Mouse (Mus musculus) gastrocnemius, postnatal 25 days (tissue): Measurements from ENCODE around the gene Cpa2. TPM values are rescaled to one million over a fixed set of nuclear protein-coding genes. Genes with fewer than 3 reads are reported as not detected.

Experiments
- DNase-seq: peaks from one replicate; pipeline ENCODE4 v3.0.0; 2022
- total RNA-seq, 2 experiments: library from RNA; stranded (reverse); gene quantifications; 1 replicate in 1 of 2; 2 replicates in 1 of 2; pipeline ENCODE4 v1.2.3; 2021

Gene Cpa2
- total RNA-seq, 2 experiments from 2014 or later: not detected

DNA sequence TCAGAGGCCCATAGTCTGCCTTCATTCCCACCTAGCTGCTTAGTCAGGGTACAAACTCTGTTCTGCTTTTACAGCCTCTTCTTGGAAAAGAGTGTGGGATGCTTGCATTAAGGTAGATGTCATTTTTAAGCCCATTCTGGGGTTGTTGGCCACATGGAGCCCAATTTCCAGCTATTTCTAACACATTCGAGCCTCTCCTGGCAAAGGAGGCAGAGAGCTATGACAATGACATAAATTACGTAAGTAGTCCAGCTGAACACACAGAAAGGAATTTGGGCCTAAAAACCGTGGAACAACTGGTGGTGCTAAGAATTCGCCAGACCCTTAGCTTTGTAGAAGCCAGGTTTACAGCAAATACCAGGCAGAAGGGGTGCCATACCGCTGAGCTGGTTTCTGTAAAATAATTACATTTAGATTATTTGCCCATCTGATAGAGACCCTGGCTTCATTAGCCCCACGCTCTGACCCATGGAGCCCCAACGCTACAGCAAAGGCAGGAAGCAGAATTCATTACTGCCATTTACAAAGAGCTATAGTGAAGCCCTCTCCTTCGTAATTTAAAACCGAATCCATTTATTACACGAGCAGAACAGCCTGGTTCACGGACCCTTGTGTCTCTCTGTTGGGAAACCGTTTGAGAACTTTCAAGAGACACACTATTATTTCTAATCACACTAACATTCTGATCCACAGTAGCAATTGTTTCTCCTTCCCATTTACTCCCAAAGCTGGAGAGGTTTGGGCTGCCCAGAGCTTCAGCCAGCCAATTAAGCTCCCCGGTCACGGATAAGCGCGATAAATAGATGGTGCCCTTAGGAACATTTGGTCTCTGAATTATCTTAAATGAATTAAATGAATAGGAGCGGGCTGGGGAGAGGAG, 38.8 kb downstream of the Cpa2 start:
- no peak for DNase-seq

DNA sequence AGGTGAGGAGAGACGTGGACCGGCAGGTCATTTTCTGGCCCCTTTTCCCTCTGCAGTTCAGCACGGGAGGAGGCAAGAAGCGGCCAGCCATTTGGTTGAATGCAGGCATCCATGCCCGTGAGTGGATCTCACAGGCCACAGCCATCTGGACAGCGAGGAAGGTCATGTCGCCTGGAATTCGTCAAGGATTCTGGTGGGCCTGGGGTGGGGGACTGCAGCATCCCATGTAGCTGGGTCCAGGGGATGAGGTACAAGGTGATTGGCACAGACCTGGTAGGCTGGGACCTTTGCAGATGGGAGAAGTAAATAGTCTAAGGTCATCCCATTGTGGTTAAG, 39.4 kb downstream of the Cpa2 start:
- no peak for DNase-seq

DNA sequence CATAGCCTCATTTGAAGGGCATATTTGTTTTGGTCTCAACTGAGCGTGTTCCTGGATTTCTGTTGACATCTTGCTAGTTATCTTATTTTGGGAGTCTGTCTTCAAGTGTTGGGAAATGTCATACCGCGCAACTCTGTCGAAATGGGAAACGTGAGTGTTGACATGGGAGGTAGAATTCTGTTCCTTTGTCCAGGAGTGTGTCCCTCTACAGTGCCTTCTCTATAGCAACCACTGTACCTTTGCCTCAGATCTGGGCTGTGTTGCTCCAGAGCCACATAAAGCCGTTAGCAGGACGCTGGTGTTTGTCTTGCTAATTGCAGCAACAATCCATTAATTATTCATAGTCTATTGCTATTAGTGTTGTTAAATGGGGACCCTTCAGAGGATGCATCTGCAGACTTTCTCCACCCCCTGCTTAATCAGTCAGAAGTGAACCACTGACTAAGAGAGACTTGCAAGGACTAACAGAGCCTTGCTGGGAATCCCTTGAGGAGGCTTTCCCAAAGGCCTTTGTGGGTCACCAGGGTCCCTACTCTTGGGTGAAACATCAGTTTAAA, 45.6 kb downstream of the Cpa2 start:
- no peak for DNase-seq

DNA sequence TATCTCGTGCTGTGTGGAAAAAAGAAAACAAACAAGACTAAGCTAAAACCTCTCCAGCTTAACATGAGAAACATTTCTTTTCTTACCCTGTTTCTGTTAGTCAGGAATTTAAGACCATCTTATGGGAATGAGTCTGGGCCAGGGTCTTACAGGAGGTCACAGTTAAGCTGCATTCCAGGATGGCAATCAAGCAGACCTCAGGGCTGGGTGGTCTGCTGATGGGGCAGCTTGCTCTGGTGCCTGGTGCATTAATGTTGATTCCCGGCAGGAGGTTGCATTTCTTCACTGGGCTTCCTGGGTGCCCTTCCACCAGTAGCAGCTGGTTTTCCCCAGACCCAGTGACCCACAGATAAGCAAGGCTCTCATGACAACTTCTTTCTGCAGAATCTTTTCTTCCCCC, 48.4 kb downstream of the Cpa2 start:
- no peak for DNase-seq

DNA sequence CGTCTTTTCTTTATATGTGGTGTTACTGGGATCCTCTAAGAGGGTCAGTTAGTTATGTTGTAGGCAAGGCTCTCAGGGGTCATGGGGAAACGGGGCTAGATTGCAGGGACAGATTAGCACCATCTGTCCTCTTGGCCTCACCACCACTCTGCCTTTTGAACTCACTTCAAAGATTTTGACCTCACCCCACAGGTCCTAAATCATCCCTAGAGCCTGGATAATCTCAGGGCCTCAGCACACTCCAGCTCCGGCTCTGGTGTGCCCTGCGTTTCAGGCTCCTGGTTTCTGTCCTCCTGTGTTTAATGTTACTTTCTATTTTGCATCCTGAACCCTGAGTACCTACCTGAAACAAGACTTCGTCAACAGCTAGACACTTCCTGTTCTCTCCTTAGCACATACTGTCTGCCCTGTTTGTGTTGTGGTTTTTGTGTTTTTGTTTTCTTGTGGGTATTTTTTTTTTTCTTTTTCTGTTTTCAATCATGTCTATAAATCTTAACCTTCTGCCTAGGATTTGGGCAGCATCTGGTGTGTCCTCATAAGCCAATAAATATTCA, 50.5 kb downstream of the Cpa2 start:
- DNase-seq: no peak

DNA sequence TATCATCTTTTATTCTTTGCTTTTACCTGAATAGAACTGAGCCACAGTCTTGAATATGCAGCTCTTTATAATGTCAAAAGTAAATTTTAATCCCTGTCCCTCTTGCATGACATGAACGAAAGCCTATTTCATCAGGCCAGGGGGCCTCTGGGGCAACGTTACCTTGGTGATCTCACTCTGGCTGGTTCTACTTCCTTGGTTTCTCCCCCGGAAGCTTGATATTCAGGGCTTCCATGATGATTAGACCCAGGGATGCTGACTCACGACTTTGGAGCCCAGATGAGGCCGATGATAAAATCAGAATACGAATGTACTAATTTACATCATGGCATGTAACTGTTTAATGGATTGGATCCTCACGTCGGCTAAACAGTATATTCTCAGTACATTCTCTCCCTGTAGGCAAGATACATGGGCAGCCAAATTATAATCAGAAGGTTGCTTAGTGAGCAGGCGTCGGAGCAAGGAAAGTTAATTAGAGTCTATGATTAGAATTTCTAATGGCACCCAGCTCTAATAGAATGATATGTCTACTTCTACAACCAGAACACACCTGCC, 51.1 kb downstream of the Cpa2 start:
- no peak for DNase-seq

DNA sequence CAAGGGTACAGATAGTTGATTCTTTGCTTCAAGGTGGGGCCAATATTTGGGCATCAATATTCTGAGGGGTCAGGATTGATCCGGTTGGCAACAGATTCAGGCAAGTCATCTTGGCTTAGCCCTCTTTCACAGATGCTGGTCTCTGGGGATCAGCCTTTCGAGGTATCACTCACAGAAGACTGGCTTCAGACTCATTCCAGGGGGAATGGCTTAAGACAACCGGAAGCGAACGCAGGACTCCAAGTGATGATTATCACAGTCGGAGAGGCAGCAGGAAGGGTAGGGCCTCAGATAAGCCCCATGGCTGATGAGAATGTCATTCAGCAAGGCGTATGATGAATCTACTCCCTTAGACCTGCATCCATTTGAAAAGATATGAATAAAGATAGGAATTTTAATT, 53.0 kb downstream of the Cpa2 start:
- DNase-seq: no peak

DNA sequence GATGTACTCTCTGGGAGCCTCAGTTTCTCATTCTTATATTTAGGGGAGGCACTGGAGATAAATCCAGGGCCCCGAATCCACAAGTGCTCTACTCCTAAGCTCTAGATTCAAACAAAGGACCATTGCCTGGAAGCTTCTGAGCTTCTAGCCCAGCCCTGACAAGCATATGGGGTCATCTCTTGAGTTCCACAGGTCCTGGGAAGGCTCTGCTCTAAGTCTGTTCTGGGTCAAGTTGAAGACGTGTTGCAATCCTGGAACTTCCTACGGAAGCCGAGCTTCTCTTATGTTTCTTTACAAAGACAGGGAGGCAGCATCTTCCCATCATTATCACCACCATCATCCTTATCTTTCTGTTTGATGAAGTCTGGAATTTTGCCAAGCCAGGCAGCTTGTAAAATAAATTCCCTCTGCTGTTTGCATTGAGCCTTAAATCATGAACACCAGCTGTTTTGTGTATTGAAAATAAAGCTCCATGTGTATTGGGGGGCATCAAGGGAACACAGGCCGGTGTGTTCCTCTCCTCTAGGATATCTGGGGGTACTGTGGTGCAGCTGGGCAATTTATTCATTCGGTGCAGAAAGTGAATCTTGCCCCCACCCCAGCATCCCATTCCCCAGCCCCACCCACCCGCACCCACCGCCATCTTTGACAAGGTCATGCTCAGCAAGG, 55.0 kb downstream of the Cpa2 start:
- no peak for DNase-seq

DNA sequence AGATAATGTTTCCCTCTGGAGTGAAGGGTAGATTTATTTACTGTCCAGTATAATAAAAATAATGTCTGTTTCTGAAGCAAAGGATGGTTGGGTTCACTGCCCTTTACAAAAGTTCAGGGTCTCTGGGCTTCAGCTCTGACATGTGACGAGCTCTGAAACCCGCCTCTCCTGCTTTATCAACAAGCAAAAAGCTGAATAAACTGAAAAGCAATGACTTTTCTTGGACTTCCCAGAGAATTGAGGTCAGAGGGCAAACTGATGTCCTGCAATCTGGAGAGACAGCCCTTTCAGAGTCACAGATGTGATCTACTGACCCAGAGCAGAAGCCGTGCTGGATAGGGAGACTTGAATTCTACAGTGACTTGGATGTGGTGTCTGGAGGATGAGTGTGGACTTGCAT, 58.7 kb downstream of the Cpa2 start:
- no peak for DNase-seq

DNA sequence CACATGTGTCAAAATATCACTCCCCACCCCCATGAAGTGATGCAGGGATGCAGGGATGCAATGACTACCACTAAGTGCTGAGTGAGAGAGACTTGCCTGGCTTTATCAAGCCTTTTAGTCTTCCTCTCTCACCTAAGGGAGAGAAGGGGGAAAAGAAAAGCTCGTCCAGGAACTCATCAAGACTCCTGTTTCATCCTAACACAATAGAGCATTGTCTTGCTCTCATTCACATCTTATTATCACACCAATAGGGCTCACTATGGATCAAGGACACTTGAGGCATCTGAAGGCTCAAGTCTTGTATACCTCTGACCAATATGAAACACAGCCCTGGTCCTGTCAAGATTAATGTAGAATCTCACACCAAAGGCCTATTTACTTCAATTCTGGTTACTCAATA, 59.6 kb downstream of the Cpa2 start:
- no peak for DNase-seq

DNA sequence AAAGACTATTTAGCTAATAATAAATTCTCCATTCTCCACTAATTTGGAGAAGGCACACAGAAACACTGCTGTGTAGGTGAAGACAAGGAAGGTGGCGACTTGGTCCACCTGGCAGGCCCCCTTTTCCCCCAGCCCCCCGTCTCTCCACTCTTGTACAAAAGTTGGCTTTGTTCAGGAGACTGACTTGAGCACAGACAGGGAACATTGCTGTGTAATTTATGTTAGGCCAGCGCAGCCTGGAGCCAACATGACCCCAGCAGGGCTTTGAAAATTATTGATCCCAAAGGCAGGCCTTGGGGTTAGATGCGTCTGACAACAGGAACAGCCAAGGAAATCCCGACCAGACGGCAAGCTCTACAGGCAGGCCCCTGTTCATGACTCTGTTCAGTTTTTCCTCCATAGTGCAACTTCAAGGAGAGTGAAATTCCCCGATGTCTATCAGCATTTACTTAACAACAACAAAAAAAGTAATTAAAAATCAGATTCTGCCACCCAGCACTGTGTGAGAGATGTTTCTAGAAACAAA, 63.0 kb downstream of the Cpa2 start:
- no peak for DNase-seq

DNA sequence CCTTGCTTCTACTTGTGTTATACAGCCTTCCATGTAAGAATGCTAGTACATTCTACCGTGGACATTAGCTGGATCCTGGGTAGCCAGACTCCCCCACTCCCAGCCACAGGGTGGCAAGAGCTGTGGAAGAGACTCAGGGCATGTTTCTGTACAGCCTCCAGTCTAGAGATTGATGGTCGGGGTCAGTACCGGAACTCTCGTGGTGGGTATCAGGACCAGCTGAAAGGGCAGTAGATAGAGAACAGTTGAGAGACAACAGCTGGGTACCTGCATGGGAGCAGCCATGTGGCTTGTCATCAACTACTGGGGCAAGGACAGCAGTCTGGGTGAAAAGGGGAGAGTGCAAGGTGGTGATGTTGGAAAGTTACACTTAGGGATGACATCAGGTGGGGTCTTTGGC, 63.7 kb downstream of the Cpa2 start:
- DNase-seq: no peak

DNA sequence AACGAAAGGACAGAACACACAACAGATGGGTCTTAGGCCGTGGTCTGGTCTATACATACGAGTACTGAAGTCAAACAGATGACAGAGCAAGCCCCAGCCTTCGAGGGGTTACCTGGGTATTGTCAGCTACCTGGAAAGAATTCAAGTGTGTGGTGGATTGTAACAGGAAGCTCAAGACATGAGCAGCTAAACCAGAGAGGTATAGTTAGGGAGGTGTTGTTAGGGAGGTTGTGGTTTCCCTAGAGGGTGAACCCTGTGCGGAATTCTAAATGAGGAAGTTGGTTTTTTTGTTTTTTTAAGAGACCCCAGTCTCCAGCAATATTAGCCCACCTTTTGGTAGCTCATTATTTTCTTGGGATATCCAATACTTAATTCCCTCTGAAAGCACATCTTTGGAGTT, 64.3 kb downstream of the Cpa2 start:
- DNase-seq: no peak

DNA sequence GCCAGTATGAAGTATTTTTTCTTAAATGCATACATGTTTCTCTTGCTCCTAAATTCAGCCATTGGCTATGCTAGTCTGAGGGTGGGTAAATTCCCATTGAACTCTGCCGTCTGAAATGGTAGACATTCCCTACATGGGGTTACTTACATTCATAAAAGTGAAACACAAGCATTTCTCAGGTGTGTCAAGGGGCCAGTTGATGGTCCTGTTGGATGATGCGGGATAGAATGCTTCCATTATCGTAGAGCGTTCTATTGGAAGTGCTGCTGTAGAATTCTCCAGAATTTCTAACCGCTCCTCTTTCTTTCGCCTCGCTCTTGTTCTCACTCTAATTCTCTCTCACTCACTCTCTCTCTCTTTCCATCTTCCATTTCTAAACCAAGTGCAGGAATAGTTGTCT, 69.3 kb downstream of the Cpa2 start, which contains the start of gene Cpa5:
TSS of gene Cpa5 (plus strand) at position 301 of the 400 bp plus-strand sequence.
- no peak for DNase-seq

DNA sequence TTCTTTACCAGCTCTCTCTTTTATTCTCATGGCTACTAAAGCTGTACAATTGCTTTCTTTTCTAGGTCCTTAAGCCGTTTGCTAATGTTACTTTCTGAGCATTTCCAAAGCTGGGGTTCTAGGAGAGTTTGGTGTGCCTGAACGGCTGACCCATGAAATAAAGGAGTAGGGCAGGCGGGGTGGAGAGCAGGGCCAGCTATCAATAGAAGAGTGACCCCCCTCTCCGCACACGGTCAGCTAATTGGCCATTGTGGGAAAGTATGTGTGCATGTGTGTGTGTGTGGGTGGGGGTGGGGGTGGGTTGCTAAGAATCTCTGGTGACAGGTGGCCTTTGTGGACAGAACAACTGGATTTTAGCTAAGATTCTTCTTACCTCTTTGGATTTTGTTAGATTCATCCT, 69.8 kb downstream of the Cpa2 start:
- DNase-seq: no peak

Other genes with a start within 250 kb of the Cpa2 start
- 10 to 100 TPM; 50.4 to 62.2 TPM for gene Ube2h, start 237.0 kb upstream of the Cpa2 start, total RNA-seq
- 10 to 100 TPM; 15.2 to 15.8 TPM for gene Zc3hc1, start 150.6 kb upstream of the Cpa2 start, total RNA-seq
- 10 to 100 TPM; 44.3 to 46.2 TPM for gene Klhdc10, start 139.7 kb upstream of the Cpa2 start, total RNA-seq
- gene Tmem209, start 31.8 kb upstream of the Cpa2 start, total RNA-seq: 1 to 10 TPM; 7.4 to 9.1 TPM
- gene Ssmem1, start 31.7 kb upstream of the Cpa2 start, total RNA-seq: under 1 TPM in 1 of 2 experiments, not detected in 1; 0.54 TPM
- not detected for gene Cpa4, start 26.8 kb downstream of the Cpa2 start, total RNA-seq
- gene Cpa5, start 69.4 kb downstream of the Cpa2 start, total RNA-seq: not detected
- not detected for gene Cpa1, start 97.6 kb downstream of the Cpa2 start, total RNA-seq
- 1 to 10 TPM; 1.4 to 2.1 TPM for gene Cep41, start 152.2 kb downstream of the Cpa2 start, total RNA-seq
- gene Mest, start 182.0 kb downstream of the Cpa2 start, total RNA-seq: 10 to 100 TPM; 10.5 to 19.9 TPM